Mouse (Mus musculus): ENCODE results near the gene Thoc6.

- TF ChIP-seq CTCF (IDR thresholded peaks at IDR 0.05; ENCODE audit: low read depth) (no peak), EP300 (IDR thresholded peaks at IDR 0.05; ENCODE audit: low read depth) (no peak)
These were observed 22.1 kb upstream of the Thoc6 start for GRCm38 (mm10) chr17:23695801-23696200.

All from liver, postnatal 0 days (tissue).